Mouse (Mus musculus): ENCODE results near the gene Jarid2.

DNA sequence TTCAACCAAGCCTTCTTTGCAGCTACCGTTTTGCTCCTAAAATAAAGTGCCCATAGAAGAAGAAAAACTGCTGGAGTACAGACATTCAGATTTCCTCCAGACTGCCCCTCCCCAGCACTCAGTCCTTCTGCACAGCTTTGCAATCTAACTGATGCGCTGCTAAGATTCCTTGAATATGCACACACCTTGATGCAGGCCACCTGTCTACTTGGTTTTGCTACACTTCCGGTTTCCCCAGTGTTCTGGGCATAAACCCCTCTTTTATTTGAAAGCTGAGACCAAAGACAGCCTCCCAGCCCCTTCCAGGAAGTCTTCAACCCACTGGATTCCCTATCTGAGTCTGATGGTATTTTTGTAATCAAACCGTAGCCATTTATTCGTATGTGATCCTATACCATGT is 18.2 kb upstream of the Jarid2 start:
- no peak for TF ChIP-seq TAL1 (IDR thresholded peaks at IDR 0.05; ENCODE audit: low read length)
- TF ChIP-seq GATA1 (IDR thresholded peaks at IDR 0.05; ENCODE audit: low read length) = no peak

All from erythroblast, embryonic 14.5 days (primary cell).